Mouse (Mus musculus): ENCODE measurements at regions not wholly inside any gene's neighbourhood (a gene's known extent, or its start where the extent isn't known, plus 50 kb on each side); places are given as distances from the start of the nearest gene placed in this dataset.

DNA sequence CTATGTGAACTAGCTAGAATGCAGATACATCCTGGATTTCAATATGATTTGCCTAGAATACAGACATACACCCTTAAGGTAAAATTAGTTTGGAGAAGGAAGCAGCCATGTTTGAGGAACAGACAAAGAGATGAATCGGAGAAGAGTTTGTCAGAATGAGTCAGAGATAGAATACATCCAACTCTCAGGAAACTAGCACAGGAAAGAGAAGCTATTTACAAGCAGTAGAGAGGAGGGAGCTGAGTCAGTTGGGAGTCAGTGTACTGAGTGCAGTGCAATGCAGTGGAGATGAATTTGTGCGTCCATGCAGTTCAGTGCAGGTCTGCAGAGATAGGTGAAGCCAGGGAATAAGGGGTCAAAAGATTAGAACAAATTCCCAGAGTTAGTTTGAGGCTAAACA is 205.5 kb upstream of the Hand2 start:
- Histone ChIP-seq H3K4me2 (ENCODE audit: low read depth) (no peak overlapping the region), H3K4me1 (ENCODE audit: insufficient read depth) (no peaks in the 10 kb centered on the region), H3K36me3 (ENCODE audit: insufficient read depth) (no peaks in the 10 kb centered on the region), H3K27ac (ENCODE audit: low read depth, low read length) (no peak overlapping the region), H3K27me3 (ENCODE audit: insufficient read depth, low read length) (no peaks in the 10 kb centered on the region), H3K9me3 (ENCODE audit: low read length) (no peaks in the 10 kb centered on the region), H3K9ac (no peak overlapping the region), H3K4me3 (ENCODE audit: low read depth, low read length) (no peak overlapping the region)
- WGBS: 96% methylated on average over 2 of the region's 2 CpGs
- no peak for TF ChIP-seq CTCF (IDR thresholded peaks at IDR 0.05; ENCODE audit: low read depth)
- DNase-seq: no peak
- ATAC-seq: no peak

DNA sequence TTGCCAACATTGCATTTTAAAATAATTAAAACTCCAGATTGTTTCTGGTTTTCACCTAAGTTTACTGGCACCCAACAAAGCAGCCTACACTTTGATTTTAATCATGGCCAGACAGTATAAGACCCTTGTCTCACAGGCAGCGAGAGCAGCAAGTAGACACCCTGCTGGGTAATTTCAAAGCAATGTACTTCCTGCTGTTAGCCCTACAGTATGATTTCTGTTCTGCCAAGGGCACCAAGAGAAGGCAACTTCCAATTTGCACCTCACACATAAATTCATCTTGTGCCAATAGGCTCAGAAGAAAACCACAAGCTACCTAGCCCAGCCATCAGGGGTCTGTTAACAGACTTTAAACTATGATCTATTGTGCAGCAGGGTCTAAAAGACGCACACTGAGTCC is 186.7 kb upstream of the Hand2 start:
- no peaks in the 10 kb centered on the region for H3K4me1 ChIP-seq (ENCODE audit: insufficient read depth)
- no peak overlapping the region for H3K4me3 ChIP-seq (ENCODE audit: low read depth, low read length)
- no peak overlapping the region for H3K4me2 ChIP-seq (ENCODE audit: low read depth)
- no peak overlapping the region for H3K27ac ChIP-seq (ENCODE audit: low read depth, low read length)
- peak; percentile 3 for DNase-seq
- no peaks in the 10 kb centered on the region for H3K27me3 ChIP-seq (ENCODE audit: insufficient read depth, low read length)
- H3K9ac ChIP-seq: no peak overlapping the region
- no peaks in the 10 kb centered on the region for H3K36me3 ChIP-seq (ENCODE audit: insufficient read depth)
- TF ChIP-seq CTCF (IDR thresholded peaks at IDR 0.05; ENCODE audit: low read depth): no peak
- H3K9me3 ChIP-seq (ENCODE audit: low read length): no peaks in the 10 kb centered on the region
- WGBS: 16% methylated on average over 2 of the region's 2 CpGs
- ATAC-seq: no peak

DNA sequence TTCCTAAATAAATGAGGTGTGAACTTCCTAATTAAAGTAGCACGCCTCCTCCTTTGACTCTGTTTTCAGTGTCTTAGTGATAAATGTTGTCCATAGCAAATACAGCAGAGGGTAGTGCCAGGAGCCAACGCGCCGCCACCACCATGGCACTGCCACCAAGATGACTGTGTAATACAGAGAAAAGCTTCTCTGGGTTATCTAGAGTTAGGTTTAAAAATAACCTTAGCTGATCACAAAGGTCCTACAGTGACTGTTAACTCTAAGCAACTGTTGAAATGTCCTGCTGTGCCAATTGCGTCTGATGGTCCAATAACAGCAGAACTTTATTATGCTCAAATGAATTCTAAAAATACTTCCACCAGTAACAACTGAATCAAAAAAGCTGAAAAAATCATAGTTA is 186.1 kb upstream of the Hand2 start:
- Histone ChIP-seq H3K9me3 (ENCODE audit: low read length) (no peaks in the 10 kb centered on the region), H3K4me2 (ENCODE audit: low read depth) (no peak overlapping the region), H3K27ac (ENCODE audit: low read depth, low read length) (no peak overlapping the region), H3K4me3 (ENCODE audit: low read depth, low read length) (no peak overlapping the region), H3K36me3 (ENCODE audit: insufficient read depth) (no peaks in the 10 kb centered on the region), H3K27me3 (ENCODE audit: insufficient read depth, low read length) (no peaks in the 10 kb centered on the region), H3K9ac (no peak overlapping the region), H3K4me1 (ENCODE audit: insufficient read depth) (no peaks in the 10 kb centered on the region)
- no peak for TF ChIP-seq CTCF (IDR thresholded peaks at IDR 0.05; ENCODE audit: low read depth)
- ATAC-seq: no peak
- 57% methylated on average over 5 of the region's 5 CpGs for whole genome bisulfite sequencing
- DNase-seq: no peak

DNA sequence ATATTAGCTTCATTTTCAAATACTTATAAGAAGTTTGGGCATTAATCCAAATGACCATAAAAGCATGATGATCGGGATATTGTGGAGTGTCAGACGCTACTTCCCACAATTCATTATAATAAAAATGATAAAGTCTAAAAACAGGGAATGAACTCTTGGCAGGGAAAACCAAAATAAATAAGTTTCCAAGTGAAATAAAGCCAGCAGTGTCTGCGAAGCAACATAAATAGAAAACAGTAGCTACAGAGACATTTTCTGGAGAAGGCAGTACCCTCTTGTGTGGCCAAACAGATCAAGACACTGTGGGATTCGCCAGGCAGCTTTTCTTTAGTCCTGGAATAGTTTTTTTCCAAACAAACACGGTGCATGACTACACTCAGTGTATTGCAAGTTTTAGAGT is 172.7 kb upstream of the Hand2 start:
- no peak for TF ChIP-seq CTCF (IDR thresholded peaks at IDR 0.05; ENCODE audit: low read depth)
- DNase-seq: no peak
- H3K27me3 ChIP-seq (ENCODE audit: insufficient read depth, low read length): no peaks in the 10 kb centered on the region
- WGBS: 64% methylated on average over 5 of the region's 5 CpGs
- H3K9ac ChIP-seq: no peak overlapping the region
- no peaks in the 10 kb centered on the region for H3K9me3 ChIP-seq (ENCODE audit: low read length)
- no peaks in the 10 kb centered on the region for H3K4me1 ChIP-seq (ENCODE audit: insufficient read depth)
- ATAC-seq: no peak
- no peak overlapping the region for H3K4me2 ChIP-seq (ENCODE audit: low read depth)
- no peak overlapping the region for H3K27ac ChIP-seq (ENCODE audit: low read depth, low read length)
- H3K36me3 ChIP-seq (ENCODE audit: insufficient read depth): no peaks in the 10 kb centered on the region
- no peak overlapping the region for H3K4me3 ChIP-seq (ENCODE audit: low read depth, low read length)

GRCm38 (mm10) chr8:57191153-57191552 is 129.6 kb upstream of the Hand2 start:
- no peaks in the 10 kb centered on the region for H3K36me3 ChIP-seq (ENCODE audit: insufficient read depth)
- no peak for ATAC-seq
- 76% methylated on average over 2 of the region's 2 CpGs for WGBS
- no peak overlapping the region for H3K9ac ChIP-seq
- H3K4me2 ChIP-seq (ENCODE audit: low read depth): no peak overlapping the region
- H3K4me1 ChIP-seq (ENCODE audit: insufficient read depth): no peaks in the 10 kb centered on the region
- H3K27me3 ChIP-seq (ENCODE audit: insufficient read depth, low read length): no peaks in the 10 kb centered on the region
- TF ChIP-seq CTCF (IDR thresholded peaks at IDR 0.05; ENCODE audit: low read depth): no peak
- no peaks in the 10 kb centered on the region for H3K9me3 ChIP-seq (ENCODE audit: low read length)
- no peak overlapping the region for H3K4me3 ChIP-seq (ENCODE audit: low read depth, low read length)
- no peak for DNase-seq
- no peak overlapping the region for H3K27ac ChIP-seq (ENCODE audit: low read depth, low read length)

GRCm38 (mm10) chr8:57200280-57200679 is 120.5 kb upstream of the Hand2 start:
- WGBS: 88% methylated on average over 8 of the region's 8 CpGs
- no peak for ATAC-seq

GRCm38 (mm10) chr8:57209584-57209983 is 111.2 kb upstream of the Hand2 start:
- ATAC-seq (no peak), DNase-seq (no peak)
- Histone ChIP-seq H3K4me3 (ENCODE audit: low read depth, low read length) (no peak overlapping the region), H3K27me3 (ENCODE audit: insufficient read depth, low read length) (no peaks in the 10 kb centered on the region), H3K9ac (no peak overlapping the region), H3K4me1 (ENCODE audit: insufficient read depth) (no peaks in the 10 kb centered on the region), H3K4me2 (ENCODE audit: low read depth) (no peak overlapping the region), H3K9me3 (ENCODE audit: low read length) (no peaks in the 10 kb centered on the region), H3K27ac (ENCODE audit: low read depth, low read length) (no peak overlapping the region), H3K36me3 (ENCODE audit: insufficient read depth) (no peaks in the 10 kb centered on the region)
- TF ChIP-seq CTCF (IDR thresholded peaks at IDR 0.05; ENCODE audit: low read depth): no peak
- WGBS: 86% methylated on average over 6 of the region's 6 CpGs

More at GRCm38 (mm10) chr8:57200280-57200679, 120.5 kb upstream of the Hand2 start:
- H3K9me3 ChIP-seq (ENCODE audit: low read length): no peaks in the 10 kb centered on the region
- no peaks in the 10 kb centered on the region for H3K4me1 ChIP-seq (ENCODE audit: insufficient read depth)
- no peaks in the 10 kb centered on the region for H3K36me3 ChIP-seq (ENCODE audit: insufficient read depth)
- no peak overlapping the region for H3K4me2 ChIP-seq (ENCODE audit: low read depth)
- H3K27ac ChIP-seq (ENCODE audit: low read depth, low read length): no peak overlapping the region
- no peaks in the 10 kb centered on the region for H3K27me3 ChIP-seq (ENCODE audit: insufficient read depth, low read length)
- no peak for TF ChIP-seq CTCF (IDR thresholded peaks at IDR 0.05; ENCODE audit: low read depth)
- H3K4me3 ChIP-seq (ENCODE audit: low read depth, low read length): no peak overlapping the region
- H3K9ac ChIP-seq: no peak overlapping the region
- no peak for DNase-seq

- H3K27ac ChIP-seq (ENCODE audit: low read depth, low read length): no peak overlapping the region
Measured at GRCm38 (mm10) chr8:57213066-57213465, 107.7 kb upstream of the Hand2 start.

More at GRCm38 (mm10) chr8:57213066-57213465, 107.7 kb upstream of the Hand2 start:
- WGBS: 92% methylated on average over 5 of the region's 5 CpGs
- no peak for TF ChIP-seq CTCF (IDR thresholded peaks at IDR 0.05; ENCODE audit: low read depth)
- ATAC-seq (no peak), DNase-seq (no peak)
- no peak overlapping the region for H3K4me3 ChIP-seq (ENCODE audit: low read depth, low read length)
- H3K4me2 ChIP-seq (ENCODE audit: low read depth): no peak overlapping the region
- H3K36me3 ChIP-seq (ENCODE audit: insufficient read depth): no peaks in the 10 kb centered on the region
- H3K4me1 ChIP-seq (ENCODE audit: insufficient read depth): no peaks in the 10 kb centered on the region
- no peak overlapping the region for H3K9ac ChIP-seq
- H3K27me3 ChIP-seq (ENCODE audit: insufficient read depth, low read length): no peaks in the 10 kb centered on the region
- no peaks in the 10 kb centered on the region for H3K9me3 ChIP-seq (ENCODE audit: low read length)
